Mouse (Mus musculus): Measurements from ENCODE around the gene Mast3.

DNA sequence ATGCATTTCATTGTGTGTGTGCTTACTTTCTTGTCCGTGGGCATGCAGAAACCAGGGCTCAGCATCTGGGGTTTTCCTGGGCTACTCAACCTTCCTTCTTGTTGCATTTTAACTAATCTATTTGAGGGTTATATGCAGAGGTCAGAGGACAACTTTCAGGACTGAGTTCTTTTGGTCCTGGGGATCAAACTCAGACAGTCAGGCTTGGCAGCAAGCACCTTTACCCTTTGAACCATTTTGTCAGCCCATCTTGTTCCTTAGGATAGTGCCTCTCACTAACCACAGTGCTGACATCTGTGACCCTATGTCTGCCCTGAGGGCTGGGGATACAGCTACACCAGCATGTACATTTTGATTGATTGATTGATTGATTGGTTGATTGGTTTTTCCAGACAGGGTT, 22.9 kb upstream of the Mast3 start:
- no peak for TF ChIP-seq GATA1 (IDR thresholded peaks at IDR 0.05; ENCODE audit: borderline replicate concordance, low read length)
- TF ChIP-seq FLI1 (IDR thresholded peaks at IDR 0.05; ENCODE audit: low read length) = no peak

Data from megakaryocyte, embryonic 14.5 days (primary cell).